Mouse (Mus musculus): ENCODE results near the gene Grk6.

GRCm38 (mm10) chr13:55403266-55403665 lies 41.6 kb upstream of the Grk6 start:
- TF ChIP-seq POLR2A (IDR thresholded peaks at IDR 0.05; ENCODE audit: control insufficient read depth, low read depth, low read length) = no peak
- no peak for TF ChIP-seq CTCF (IDR thresholded peaks at IDR 0.05; ENCODE audit: control insufficient read depth, insufficient read depth, insufficient replicate concordance, low read depth, low read length)

All from testis, adult 2 months (tissue).